Comparison of ENCODE assay signal across 9 mouse cellular contexts in the genomic region with DNA sequence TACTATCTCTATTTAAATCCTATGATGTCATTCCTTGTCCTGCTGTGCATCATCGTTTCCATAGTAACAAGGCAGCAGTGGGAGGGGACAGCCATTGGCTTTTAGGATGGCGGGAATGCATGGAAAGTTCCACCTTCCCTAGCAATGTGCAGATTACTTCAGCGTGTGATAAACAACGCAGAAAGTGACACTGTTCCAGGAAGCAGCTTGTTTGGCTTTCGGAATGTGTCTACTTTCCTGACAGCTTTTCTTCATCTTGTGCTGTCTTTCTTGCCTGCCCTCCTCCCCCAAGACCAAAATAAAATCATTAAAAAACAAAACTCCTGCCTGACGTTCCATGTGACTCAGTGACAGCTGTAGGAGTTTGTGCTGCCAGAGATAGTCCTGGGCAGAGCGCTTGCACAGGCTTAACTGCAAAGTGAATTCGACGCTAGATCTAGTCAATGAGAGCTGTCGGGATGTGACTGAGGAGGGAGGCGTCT.
DNase-seq lines count a peak whose midpoint lies in the region; ATAC-seq and TF ChIP-seq lines count a peak whose summit lies in the region.
"Had no signal": no experiment of that assay in that cellular context is flagged by ENCODE, and none has a peak within 500 bp of the region (broad histone marks: within the 10 kb centered on the region; RNA-seq: fewer than 3 reads in every experiment).

No protein-coding gene starts in this region.

- no peaks in the 10 kb centered on the region for H3K9me3 ChIP-seq in lung, embryonic 14.5 days (ENCODE audit: low read depth, low read length)
- H3K9me3 ChIP-seq in hindbrain, postnatal 0 days (ENCODE audit: low read length): no peaks in the 10 kb centered on the region
- no peaks in the 10 kb centered on the region for H3K9me3 ChIP-seq in limb, embryonic 14.5 days (ENCODE audit: control insufficient read depth, low read length)
- H3K9me3 ChIP-seq: limb, embryonic 12.5 days had no signal

- no peaks in the 10 kb centered on the region for H3K27me3 ChIP-seq in lung, embryonic 14.5 days (ENCODE audit: insufficient read depth, low read length)
- H3K27me3 ChIP-seq in hindbrain, postnatal 0 days (ENCODE audit: insufficient read depth, low read length): no peaks in the 10 kb centered on the region
- H3K27me3 ChIP-seq in limb, embryonic 14.5 days (ENCODE audit: control insufficient read depth, insufficient read depth, low read length): no peaks in the 10 kb centered on the region
- H3K27me3 ChIP-seq: limb, embryonic 12.5 days had no signal

- no peak for TF ChIP-seq CTCF in lung, embryonic 14.5 days (IDR thresholded peaks at IDR 0.05; ENCODE audit: low read depth)
- no peak for TF ChIP-seq CTCF in lung, adult 2 months (IDR thresholded peaks at IDR 0.05; ENCODE audit: insufficient read depth, low read length)
- TF ChIP-seq CTCF in hindbrain, postnatal 0 days (IDR thresholded peaks at IDR 0.05; ENCODE audit: low read depth): no peak

- H3K36me3 ChIP-seq in lung, embryonic 14.5 days (ENCODE audit: insufficient read depth): no peaks in the 10 kb centered on the region
- H3K36me3 ChIP-seq in hindbrain, postnatal 0 days (ENCODE audit: insufficient read depth, low read length): no peaks in the 10 kb centered on the region
- H3K36me3 ChIP-seq in limb, embryonic 14.5 days (ENCODE audit: control insufficient read depth, insufficient read depth, low read length): no peaks in the 10 kb centered on the region
- H3K36me3 ChIP-seq: limb, embryonic 12.5 days had no signal

- ATAC-seq in lung, embryonic 14.5 days (ENCODE audit: insufficient read depth): peak; percentile 61; the same call in 1 of the 2 replicates
- peak; percentile 86 for ATAC-seq in hindbrain, postnatal 0 days
- peak; percentile 34; the same call in 1 of the 2 replicates for ATAC-seq in limb, embryonic 14.5 days (ENCODE audit: low FRiP score, low read depth)
- no peak for ATAC-seq in inflammation-experienced regulatory T-cells, adult 6 months

- peaks cover 3% of the 10 kb centered on the region for H3K4me1 ChIP-seq in lung, embryonic 14.5 days (ENCODE audit: insufficient read depth)
- no peaks in the 10 kb centered on the region for H3K4me1 ChIP-seq in lung, adult 2 months (ENCODE audit: control insufficient read depth, insufficient read depth, low read length)
- H3K4me1 ChIP-seq in hindbrain, postnatal 0 days (ENCODE audit: insufficient read depth, low read length): no peaks in the 10 kb centered on the region
- H3K4me1 ChIP-seq in limb, embryonic 14.5 days (ENCODE audit: control insufficient read depth, insufficient read depth, low read length): peaks cover 9% of the 10 kb centered on the region; the same call in 1 of the 2 replicates

- H3K9ac ChIP-seq in lung, embryonic 14.5 days: no peak overlapping the region
- no peak overlapping the region; the same call in 1 of the 2 replicates for H3K9ac ChIP-seq in hindbrain, postnatal 0 days (replicated peaks; ENCODE audit: low read length)
- no peak overlapping the region for H3K9ac ChIP-seq in limb, embryonic 14.5 days (ENCODE audit: low read depth, low read length, severe bottlenecking)
- H3K9ac ChIP-seq: limb, embryonic 12.5 days had no signal

- H3K27ac ChIP-seq in lung, embryonic 14.5 days (ENCODE audit: low read depth): no peak overlapping the region
- H3K27ac ChIP-seq in hindbrain, postnatal 0 days: peak overlapping the region; percentile 7; the same call in 1 of the 2 replicates
- no peak overlapping the region for H3K27ac ChIP-seq in limb, embryonic 14.5 days (replicated peaks; ENCODE audit: low read depth, low read length)
- H3K27ac ChIP-seq: limb, embryonic 12.5 days had no signal

- peak; percentile 78 for DNase-seq in lung, embryonic 14.5 days
- no peak for DNase-seq in lung, adult 2 months
- DNase-seq in frontal cortex, postnatal 10 days (ENCODE audit: low spot score in 2 of 2): peak; percentile 39 to 65
- DNase-seq in hindbrain, postnatal 0 days (ENCODE audit: low spot score): peak; percentile 84
- peak; percentile 67 for DNase-seq in limb, embryonic 14.5 days (ENCODE audit: low spot score)
- peak; percentile 74 to 77 for DNase-seq in right cerebral cortex, adult 2 months (ENCODE audit: low spot score in 2 of 2)
- no peak for DNase-seq in thymus, postnatal 14 days

- 20% methylated on average over 11 of the region's 11 CpGs for WGBS in lung, embryonic 14.5 days
- 21% methylated on average over 11 of the region's 11 CpGs for WGBS in lung, adult 2 months
- 8% methylated on average over 11 of the region's 11 CpGs for WGBS in hindbrain, postnatal 0 days
- 39% methylated on average over 11 of the region's 11 CpGs for WGBS in limb, embryonic 14.5 days

- peak overlapping the region; percentile 8 for H3K4me2 ChIP-seq in lung, embryonic 14.5 days
- peak overlapping the region; percentile 51 for H3K4me2 ChIP-seq in hindbrain, postnatal 0 days (ENCODE audit: low read depth, low read length)
- H3K4me2 ChIP-seq in limb, embryonic 14.5 days (replicated peaks; ENCODE audit: low read depth, low read length, severe bottlenecking): no peak overlapping the region
- H3K4me2 ChIP-seq: limb, embryonic 12.5 days had no signal

- TF ChIP-seq POLR2A in lung, adult 2 months (IDR thresholded peaks at IDR 0.05; ENCODE audit: borderline replicate concordance, extremely low read depth, low read depth, low read length): no peak
- no peak for TF ChIP-seq POLR2A in limb, embryonic 14.5 days (IDR thresholded peaks at IDR 0.05; ENCODE audit: borderline replicate concordance, extremely low read depth, insufficient read depth, insufficient read length)

- H3K4me3 ChIP-seq in lung, embryonic 14.5 days (ENCODE audit: low read depth, low read length): no peak overlapping the region
- no peak overlapping the region for H3K4me3 ChIP-seq in lung, adult 2 months (replicated peaks; ENCODE audit: extremely low read depth, low read depth, low read length)
- H3K4me3 ChIP-seq in hindbrain, postnatal 0 days (ENCODE audit: low read length): no peak overlapping the region
- no peak overlapping the region for H3K4me3 ChIP-seq in limb, embryonic 14.5 days (replicated peaks; ENCODE audit: low read length)
- H3K4me3 ChIP-seq: limb, embryonic 12.5 days had no signal

Comparison
In these comparisons a context has a peak if more than half of its experiments do, and no peak if none do; other contexts are left out.
1. DNase-seq: peak in lung, embryonic 14.5 days (single experiment), frontal cortex, postnatal 10 days (2 of 2), hindbrain, postnatal 0 days (single experiment), limb, embryonic 14.5 days (single experiment) and right cerebral cortex, adult 2 months (2 of 2); none in lung, adult 2 months (single experiment) and thymus, postnatal 14 days (single experiment).